Mouse (Mus musculus) kidney, adult 2 months (tissue): Measurements from ENCODE around the gene Apoa1.

Experiments used
- CTCF ChIP-seq: fragments of 200-500 bp; conservative IDR thresholded peaks from 2 replicates; pipeline ENCODE4 v1.5.1; 2011; ENCODE audit warnings: low read depth, mild to moderate bottlenecking, control low read depth, low read length, moderate library complexity, mixed read lengths; ENCODE audit not compliant: insufficient read depth, insufficient read length
- POLR2A ChIP-seq: fragments of 200-500 bp; IDR thresholded peaks from one replicate; pipeline ENCODE4 v1.6.1; 2011; ENCODE audit warnings: low read depth, low read length, control low read depth

DNA sequence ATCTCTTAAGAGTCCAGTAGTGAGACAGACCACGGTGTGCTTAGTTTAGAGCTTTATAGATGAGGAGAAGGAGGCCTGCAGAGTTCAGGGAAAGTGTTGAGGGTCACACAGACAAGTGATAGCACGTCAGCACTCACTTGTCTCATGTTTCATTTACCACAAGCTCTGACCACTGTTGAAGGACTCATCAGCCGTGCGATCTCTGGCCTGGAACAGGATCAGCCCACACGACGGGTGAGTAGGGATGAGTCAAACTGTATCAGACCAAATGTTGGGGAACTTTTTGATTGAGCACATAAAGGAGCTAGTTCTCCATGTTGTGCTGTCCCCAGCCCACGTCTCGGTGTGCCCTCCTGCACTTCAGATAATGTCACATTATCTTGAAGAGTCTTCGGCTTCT, 46.1 kb downstream of the Apoa1 start:
- TF ChIP-seq CTCF = no peak
- no peak for TF ChIP-seq POLR2A
